Mouse (Mus musculus): ENCODE measurements around the gene Tnrc6b. TPM values are rescaled to one million over a fixed set of nuclear protein-coding genes. Genes with fewer than 3 reads are reported as not detected.
A peak's percentile ranks its signal among the peaks of the same experiment; 100 is the strongest.

Gene Tnrc6b
- polyA plus RNA-seq, 1 experiment from 2014 or later = 27.4 TPM

DNA sequence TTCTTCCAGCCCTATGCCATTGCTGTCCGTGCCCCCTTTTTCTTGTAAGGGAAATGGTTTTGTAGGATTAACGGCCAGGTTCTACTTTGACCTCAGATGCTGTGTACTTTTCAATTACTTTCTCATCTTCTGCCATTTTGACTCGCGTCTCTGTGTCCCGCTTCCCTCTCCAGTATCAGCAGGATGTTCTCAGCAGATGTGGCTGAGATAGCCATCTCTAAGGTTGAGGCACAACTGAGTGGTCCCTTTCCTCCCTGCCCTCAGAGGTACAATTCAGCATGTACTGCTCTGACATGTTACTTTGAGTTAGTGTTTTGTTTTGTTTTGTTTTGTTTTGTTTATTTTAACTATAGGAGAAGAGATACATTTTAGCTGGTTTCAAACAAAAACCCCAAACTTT, 223.7 kb downstream of the Tnrc6b start:
- no peaks in the 10 kb centered on the region for H3K4me1 ChIP-seq
- no peaks in the 10 kb centered on the region for H3K27me3 ChIP-seq (replicated peaks)
- H3K27ac ChIP-seq = no peak overlapping the region
- no peak overlapping the region for H3K4me3 ChIP-seq (replicated peaks)
- 88% methylated on average over 5 of the region's 5 CpGs for WGBS
- no peak overlapping the region for H3K9ac ChIP-seq
- no peak overlapping the region for H3K4me2 ChIP-seq
- ATAC-seq (ENCODE audit: insufficient read depth, low FRiP score, low read depth) = no peak
- H3K36me3 ChIP-seq = peaks cover 5% of the 10 kb centered on the region; the same call in 1 of the 2 replicates
- no peaks in the 10 kb centered on the region for H3K9me3 ChIP-seq

DNA sequence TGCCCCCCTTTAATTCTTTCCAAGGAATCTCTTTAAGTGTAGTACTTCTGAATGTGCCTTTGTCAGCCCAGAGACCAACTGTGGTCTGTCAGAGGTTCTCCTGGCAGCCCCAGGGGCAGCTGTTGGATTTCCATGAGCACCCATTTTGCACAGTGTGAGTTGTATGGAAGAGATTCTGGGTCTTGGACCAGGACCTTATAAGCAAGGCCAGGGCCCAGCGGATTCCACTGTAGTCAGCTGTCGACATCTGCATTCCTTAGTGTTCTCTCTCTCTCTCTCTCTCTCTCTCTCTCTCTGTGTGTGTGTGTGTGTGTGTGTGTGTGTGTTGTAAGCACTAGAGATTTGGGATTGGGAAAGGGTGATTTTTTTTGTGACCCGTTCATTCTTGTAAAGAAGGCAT, 225.6 kb downstream of the Tnrc6b start:
- no peak for ATAC-seq (ENCODE audit: insufficient read depth, low FRiP score, low read depth)
- H3K4me1 ChIP-seq = no peaks in the 10 kb centered on the region
- no peaks in the 10 kb centered on the region for H3K9me3 ChIP-seq
- WGBS = 54% methylated on average over 3 of the region's 3 CpGs
- no peak overlapping the region for H3K9ac ChIP-seq
- no peak overlapping the region for H3K4me3 ChIP-seq (replicated peaks)
- no peaks in the 10 kb centered on the region for H3K27me3 ChIP-seq (replicated peaks)
- H3K36me3 ChIP-seq = peaks cover 5% of the 10 kb centered on the region; the same call in 1 of the 2 replicates
- H3K27ac ChIP-seq = no peak overlapping the region
- no peak overlapping the region for H3K4me2 ChIP-seq

DNA sequence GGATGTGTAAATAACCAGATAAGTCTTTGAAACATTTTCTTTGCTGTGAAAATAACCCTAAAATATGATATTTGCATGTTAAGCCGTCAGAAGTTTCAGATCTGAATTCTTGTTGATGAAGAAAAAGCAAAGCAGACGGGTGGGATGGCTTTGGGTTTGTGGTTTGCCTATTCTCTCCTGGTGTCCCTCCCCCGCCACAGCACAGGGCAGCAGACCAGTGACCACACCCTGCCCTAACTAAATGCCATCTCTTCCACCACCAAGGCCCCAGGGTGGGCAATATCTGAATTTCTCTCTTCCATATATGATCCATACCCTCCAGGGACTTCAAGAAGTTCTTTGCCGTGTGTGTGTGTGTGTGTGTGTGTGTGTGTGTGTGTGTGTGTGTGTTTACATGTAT, 227.5 kb downstream of the Tnrc6b start:
- Histone ChIP-seq H3K4me2 (no peak overlapping the region), H3K4me3 (replicated peaks) (no peak overlapping the region), H3K9me3 (no peaks in the 10 kb centered on the region), H3K4me1 (no peaks in the 10 kb centered on the region), H3K27me3 (replicated peaks) (no peaks in the 10 kb centered on the region), H3K36me3 (0 out of 2 replicates have a peak, but pooled peaks cover under 1% of the 10 kb centered on the region), H3K9ac (no peak overlapping the region), H3K27ac (no peak overlapping the region)
- 79% methylated on average over 4 of the region's 4 CpGs for WGBS
- no peak for ATAC-seq (ENCODE audit: insufficient read depth, low FRiP score, low read depth)

DNA sequence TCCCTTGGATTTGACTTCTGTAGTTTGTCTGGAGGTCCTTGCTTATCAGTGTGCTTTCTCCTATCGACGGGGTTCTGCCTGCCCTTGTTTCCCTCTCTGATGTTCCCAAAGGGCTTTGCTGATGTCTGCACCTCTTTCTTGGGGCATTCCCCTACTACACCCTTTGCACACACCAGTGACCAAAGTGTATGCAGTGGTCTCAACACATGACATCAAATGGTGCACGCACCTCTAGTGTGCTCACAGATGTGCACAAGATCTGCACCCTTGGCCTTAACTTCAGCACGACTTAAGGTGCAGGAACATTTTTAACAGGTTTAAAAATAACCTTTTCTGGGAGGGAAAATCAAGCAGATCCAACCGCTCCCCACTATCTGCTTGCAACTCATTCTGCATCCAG, 228.3 kb downstream of the Tnrc6b start:
- H3K4me1 ChIP-seq = no peaks in the 10 kb centered on the region
- H3K9ac ChIP-seq = no peak overlapping the region
- 80% methylated on average over 5 of the region's 5 CpGs for WGBS
- H3K27ac ChIP-seq = no peak overlapping the region
- H3K4me3 ChIP-seq (replicated peaks) = no peak overlapping the region
- no peaks in the 10 kb centered on the region for H3K36me3 ChIP-seq
- H3K27me3 ChIP-seq (replicated peaks) = no peaks in the 10 kb centered on the region
- no peak for ATAC-seq (ENCODE audit: insufficient read depth, low FRiP score, low read depth)
- H3K9me3 ChIP-seq = no peaks in the 10 kb centered on the region
- H3K4me2 ChIP-seq = no peak overlapping the region

DNA sequence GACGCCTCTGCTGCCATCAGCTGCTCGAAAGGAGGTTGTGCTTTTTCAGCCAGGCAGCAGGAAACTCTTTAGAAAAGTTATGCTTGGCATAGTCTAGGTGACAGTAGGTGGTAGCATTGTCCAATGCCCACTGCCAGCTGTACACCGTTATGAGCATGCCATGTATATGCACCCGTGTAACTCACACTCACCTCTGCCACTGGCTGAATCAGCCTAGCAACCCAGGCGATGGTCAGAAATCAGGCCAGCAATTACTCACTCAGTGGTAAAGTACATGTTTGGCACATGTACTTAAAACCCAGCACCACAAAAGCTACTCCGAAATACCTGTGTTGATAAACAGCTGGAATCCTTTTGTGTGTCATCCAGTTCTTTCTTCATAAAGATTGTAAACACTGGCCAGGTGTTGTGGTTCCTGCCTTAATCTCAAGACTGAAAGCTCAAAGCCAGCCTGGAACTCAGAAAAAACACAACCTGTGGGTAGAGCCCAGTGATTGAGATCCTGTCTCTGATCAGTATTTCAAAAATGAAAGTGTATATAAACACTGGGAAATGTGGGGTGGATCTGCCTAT, 230.4 kb downstream of the Tnrc6b start:
- no peak overlapping the region for H3K4me2 ChIP-seq
- H3K27ac ChIP-seq = no peak overlapping the region
- H3K27me3 ChIP-seq (replicated peaks) = no peaks in the 10 kb centered on the region
- no peak overlapping the region for H3K9ac ChIP-seq
- WGBS = 71% methylated on average over 6 of the region's 6 CpGs
- H3K4me3 ChIP-seq (replicated peaks) = no peak overlapping the region
- no peak for ATAC-seq (ENCODE audit: insufficient read depth, low FRiP score, low read depth)
- no peaks in the 10 kb centered on the region for H3K36me3 ChIP-seq
- no peaks in the 10 kb centered on the region for H3K9me3 ChIP-seq
- no peaks in the 10 kb centered on the region for H3K4me1 ChIP-seq

DNA sequence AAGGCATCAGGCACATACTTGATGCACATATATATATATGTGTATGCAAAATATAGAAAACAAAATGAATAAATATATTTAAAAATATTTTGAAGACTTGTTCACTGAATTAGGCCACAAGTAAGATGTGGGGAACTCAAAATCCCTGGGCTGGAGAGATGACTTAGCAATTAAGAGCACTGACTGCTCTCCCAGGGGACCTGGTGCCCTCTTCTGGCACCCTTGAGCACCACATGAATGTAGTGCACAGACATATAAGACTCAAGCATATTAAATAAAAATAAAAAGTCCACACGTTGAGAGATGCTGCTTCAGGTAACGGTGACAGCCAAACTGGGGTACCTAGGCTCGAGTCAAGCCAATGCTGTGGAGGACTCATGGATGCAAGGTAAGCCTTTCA, 234.7 kb downstream of the Tnrc6b start:
- H3K27ac ChIP-seq = no peak overlapping the region
- WGBS = 56% methylated on average over 3 of the region's 3 CpGs
- no peaks in the 10 kb centered on the region for H3K9me3 ChIP-seq
- no peak overlapping the region for H3K9ac ChIP-seq
- H3K4me2 ChIP-seq = no peak overlapping the region
- no peaks in the 10 kb centered on the region for H3K36me3 ChIP-seq
- no peak overlapping the region for H3K4me3 ChIP-seq (replicated peaks)
- peaks cover 9% of the 10 kb centered on the region for H3K4me1 ChIP-seq
- no peaks in the 10 kb centered on the region for H3K27me3 ChIP-seq (replicated peaks)
- ATAC-seq (ENCODE audit: insufficient read depth, low FRiP score, low read depth) = no peak

DNA sequence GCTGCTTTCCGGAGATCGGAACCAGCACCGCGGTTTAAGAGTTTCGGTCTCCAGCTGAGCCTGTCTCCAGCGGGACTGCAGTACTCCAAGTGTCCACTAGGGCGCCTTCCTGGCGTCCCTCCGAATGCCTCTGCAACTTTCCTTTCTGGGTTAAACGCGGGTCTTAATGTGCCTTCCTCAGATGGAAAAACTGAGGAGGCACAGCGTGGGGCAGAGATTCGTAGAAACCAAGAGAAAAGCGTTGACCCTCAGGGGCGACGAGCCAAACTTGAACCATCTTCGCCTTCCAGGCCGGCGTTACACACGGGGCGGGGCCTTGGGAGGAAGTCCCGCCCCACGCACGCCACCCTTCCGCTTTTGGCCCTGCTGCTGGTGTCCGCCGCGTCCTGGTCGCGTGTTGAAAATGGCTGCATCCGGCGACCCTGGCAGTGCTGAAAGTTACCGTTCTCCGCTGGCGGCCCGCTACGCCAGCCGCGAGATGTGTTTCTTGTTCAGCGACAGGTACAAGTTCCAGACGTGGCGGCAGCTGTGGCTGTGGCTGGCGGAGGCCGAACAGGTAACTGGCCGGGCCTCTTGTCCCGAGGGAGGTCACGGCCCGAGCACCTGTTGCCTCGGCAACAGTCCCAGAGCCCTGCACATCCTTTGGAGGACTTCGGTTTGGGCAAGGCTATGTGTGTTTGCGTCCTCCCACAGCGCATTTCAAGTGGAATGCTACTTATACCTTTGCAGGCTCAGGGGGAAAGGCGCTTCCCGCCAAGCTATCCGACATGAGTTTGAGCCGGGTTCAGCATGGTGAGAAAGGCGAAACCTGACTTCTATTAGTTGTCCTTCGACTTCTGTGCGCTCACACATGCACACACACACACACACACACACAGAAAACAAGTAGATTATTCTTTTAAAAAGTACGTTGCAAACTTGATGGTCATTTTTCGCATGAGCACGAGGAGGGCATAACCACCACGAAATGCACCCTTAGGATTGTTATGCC, 237.3 kb downstream of the Tnrc6b start, which contains the start of gene Adsl:
TSS of gene Adsl (plus strand) at position 346 of the 991 bp plus-strand sequence.
- Histone ChIP-seq H3K4me1 (peaks cover 9% of the 10 kb centered on the region), H3K27me3 (replicated peaks) (no peaks in the 10 kb centered on the region), H3K27ac (peak within 1 kb of the TSS; percentile 88), H3K9me3 (no peaks in the 10 kb centered on the region), H3K4me3 (replicated peaks) (peak within 1 kb of the TSS; percentile 93), H3K4me2 (peak within 1 kb of the TSS; percentile 69), H3K36me3 (peaks cover 9% of the 10 kb centered on the region; the same call in 1 of the 2 replicates), H3K9ac (peak within 1 kb of the TSS; percentile 74)
- peak; percentile 93 for ATAC-seq (ENCODE audit: insufficient read depth, low FRiP score, low read depth)
- WGBS = under 1% methylated on average over 63 of the region's 63 CpGs

DNA sequence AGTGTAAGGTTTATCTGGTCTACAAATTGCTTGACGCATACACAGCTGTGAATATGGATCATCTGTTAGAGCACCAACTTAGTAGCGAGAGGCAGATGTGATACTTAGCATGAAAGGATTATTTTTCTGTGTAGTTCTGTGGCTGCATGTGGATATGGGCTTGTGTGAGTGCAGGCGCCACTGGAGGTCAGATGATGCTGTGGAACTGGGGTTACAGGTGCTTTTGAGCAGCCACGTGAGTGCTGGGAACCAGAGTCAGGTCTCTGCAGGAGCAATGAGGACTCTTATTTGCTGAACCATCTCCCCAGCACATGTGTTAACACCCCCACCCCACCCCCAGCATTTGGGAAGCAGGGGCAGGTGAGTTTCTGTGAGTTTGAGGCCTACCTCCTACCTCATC, 238.3 kb downstream of the Tnrc6b start:
- peaks cover 9% of the 10 kb centered on the region for H3K4me1 ChIP-seq
- peak overlapping the region; percentile 69 for H3K4me2 ChIP-seq
- H3K36me3 ChIP-seq = peaks cover 17% of the 10 kb centered on the region; the same call in 1 of the 2 replicates
- no peak overlapping the region for H3K27ac ChIP-seq
- H3K4me3 ChIP-seq (replicated peaks) = peak overlapping the region; percentile 93
- no peaks in the 10 kb centered on the region for H3K9me3 ChIP-seq
- ATAC-seq (ENCODE audit: insufficient read depth, low FRiP score, low read depth) = no peak
- no peaks in the 10 kb centered on the region for H3K27me3 ChIP-seq (replicated peaks)
- 0 out of 2 replicates have a peak overlapping the region, but pooled peaks have one; percentile 74 for H3K9ac ChIP-seq
- 40% methylated on average over 4 of the region's 4 CpGs for WGBS

DNA sequence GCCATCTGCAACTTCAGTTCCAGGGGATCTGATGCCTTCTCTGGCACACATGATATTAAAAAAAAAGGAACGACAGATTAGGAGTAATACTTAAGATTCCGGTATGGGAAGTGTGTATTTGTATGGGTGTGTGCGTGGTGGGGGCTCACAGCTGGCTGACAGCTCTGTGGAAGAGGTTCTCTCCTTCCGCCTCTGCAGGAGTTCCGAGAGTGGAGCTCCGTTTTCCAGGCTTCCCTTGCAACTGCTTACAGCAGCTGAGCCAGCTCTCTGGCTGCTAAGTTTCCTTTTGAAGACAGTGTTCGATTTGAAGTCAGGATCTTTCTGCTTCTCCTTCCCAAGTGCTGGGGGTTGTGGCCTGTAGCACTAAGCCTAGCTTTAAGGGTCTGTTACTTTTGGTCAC, 238.9 kb downstream of the Tnrc6b start:
- Histone ChIP-seq H3K9me3 (no peaks in the 10 kb centered on the region), H3K4me2 (peak overlapping the region; percentile 69), H3K4me1 (peaks cover 9% of the 10 kb centered on the region), H3K36me3 (peaks cover 24% of the 10 kb centered on the region), H3K27ac (no peak overlapping the region), H3K9ac (no peak overlapping the region), H3K4me3 (replicated peaks) (0 out of 2 replicates have a peak overlapping the region, but pooled peaks have one; percentile 93), H3K27me3 (replicated peaks) (no peaks in the 10 kb centered on the region)
- no peak for ATAC-seq (ENCODE audit: insufficient read depth, low FRiP score, low read depth)
- 88% methylated on average over 7 of the region's 7 CpGs for WGBS

DNA sequence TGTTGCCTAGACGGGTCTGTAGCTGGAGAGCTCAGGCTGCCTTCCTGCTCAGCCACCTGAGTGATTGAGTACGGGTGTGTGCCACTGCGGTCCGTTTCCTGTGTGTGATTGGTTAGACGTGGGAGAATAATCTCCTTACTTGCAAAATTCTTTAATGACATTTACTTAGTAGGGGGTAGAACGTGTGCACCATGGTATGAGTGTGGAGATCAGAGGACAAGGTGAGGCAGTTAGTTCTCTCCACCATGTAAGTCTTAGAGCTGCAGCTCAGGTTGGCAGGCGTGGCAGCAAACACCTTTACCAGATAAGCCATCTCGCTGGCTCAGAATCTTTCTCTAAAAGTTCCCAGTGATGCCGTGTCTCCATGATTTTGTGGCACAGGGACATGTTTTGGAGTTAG, 242.9 kb downstream of the Tnrc6b start:
- WGBS = 80% methylated on average over 9 of the region's 9 CpGs
- peaks cover 44% of the 10 kb centered on the region for H3K36me3 ChIP-seq
- no peak overlapping the region for H3K27ac ChIP-seq
- no peak; the same call in 1 of the 2 replicates for ATAC-seq (ENCODE audit: insufficient read depth, low FRiP score, low read depth)
- H3K4me1 ChIP-seq = peaks cover 9% of the 10 kb centered on the region
- no peak overlapping the region for H3K4me2 ChIP-seq
- no peak overlapping the region for H3K9ac ChIP-seq
- no peak overlapping the region for H3K4me3 ChIP-seq (replicated peaks)
- no peaks in the 10 kb centered on the region for H3K27me3 ChIP-seq (replicated peaks)
- no peaks in the 10 kb centered on the region for H3K9me3 ChIP-seq

DNA sequence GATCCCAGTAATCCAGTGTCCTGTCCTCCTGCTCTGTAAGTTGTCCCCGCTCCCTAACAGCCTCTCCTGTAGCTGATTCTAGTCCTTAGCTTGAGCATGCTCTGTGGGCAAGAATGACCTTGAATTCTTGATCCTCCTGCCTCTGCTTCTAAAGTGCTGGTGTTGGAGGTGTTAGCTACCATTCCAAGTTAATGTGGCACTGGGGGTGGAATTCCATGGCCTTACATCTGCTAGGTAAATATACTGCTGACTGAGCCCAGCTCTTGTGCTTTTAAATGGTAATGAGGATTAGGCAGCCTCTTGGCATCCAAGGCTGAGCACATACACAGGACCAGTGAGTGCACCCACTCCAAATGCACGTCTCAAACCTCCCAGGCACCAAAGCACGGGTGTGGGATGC, 243.7 kb downstream of the Tnrc6b start:
- Histone ChIP-seq H3K9me3 (no peaks in the 10 kb centered on the region), H3K4me2 (no peak overlapping the region), H3K4me3 (replicated peaks) (no peak overlapping the region), H3K27ac (no peak overlapping the region), H3K4me1 (peaks cover 2% of the 10 kb centered on the region), H3K36me3 (peaks cover 44% of the 10 kb centered on the region), H3K27me3 (replicated peaks) (no peaks in the 10 kb centered on the region), H3K9ac (no peak overlapping the region)
- WGBS = 82% methylated on average over 3 of the region's 3 CpGs
- ATAC-seq (ENCODE audit: insufficient read depth, low FRiP score, low read depth) = no peak

DNA sequence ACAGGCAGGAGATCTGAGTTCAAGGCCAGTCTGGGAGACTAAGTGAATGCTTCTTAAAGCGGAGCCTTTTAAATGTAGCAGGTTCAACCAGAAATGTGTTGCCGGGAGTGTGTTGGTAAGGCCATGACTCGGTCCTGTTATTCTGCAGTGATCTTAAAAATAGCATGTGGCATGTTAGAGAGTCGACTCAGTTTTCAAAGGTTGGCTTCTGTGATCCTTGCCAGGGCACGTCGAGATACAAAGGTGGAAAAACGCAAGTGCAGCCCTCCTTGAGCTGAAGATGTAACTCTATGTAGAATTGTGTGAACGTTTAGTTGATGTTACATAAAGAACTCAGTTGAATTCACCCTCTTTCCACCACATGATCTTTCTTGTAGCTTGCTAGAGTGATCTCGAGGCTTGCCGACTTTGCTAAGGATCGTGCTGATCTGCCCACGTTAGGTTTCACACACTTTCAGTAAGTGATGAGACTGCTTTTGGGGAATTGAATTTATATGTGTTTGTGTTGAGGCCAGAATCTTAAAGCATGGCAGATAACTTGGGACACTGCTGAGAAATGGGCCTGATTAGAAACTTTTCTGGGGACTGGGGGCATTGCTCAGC, 244.8 kb downstream of the Tnrc6b start:
- Histone ChIP-seq H3K9ac (no peak overlapping the region), H3K4me2 (no peak overlapping the region), H3K27me3 (replicated peaks) (no peaks in the 10 kb centered on the region), H3K9me3 (no peaks in the 10 kb centered on the region), H3K27ac (no peak overlapping the region), H3K4me3 (replicated peaks) (no peak overlapping the region), H3K36me3 (peaks cover 55% of the 10 kb centered on the region), H3K4me1 (no peaks in the 10 kb centered on the region)
- WGBS = 92% methylated on average over 12 of the region's 12 CpGs
- ATAC-seq (ENCODE audit: insufficient read depth, low FRiP score, low read depth) = no peak
